Mouse (Mus musculus) thymus, postnatal 25 days (tissue): ENCODE data around the gene Fgd2.
"Not testable (repeated sequence)": the region's sequence is repeated elsewhere in the genome, so short reads cannot be mapped to it uniquely, and the experiment has no call there.

Source experiments
- DNase-seq: peaks from one replicate; pipeline ENCODE4 v3.0.0; 2022

Gene Fgd2

DNA sequence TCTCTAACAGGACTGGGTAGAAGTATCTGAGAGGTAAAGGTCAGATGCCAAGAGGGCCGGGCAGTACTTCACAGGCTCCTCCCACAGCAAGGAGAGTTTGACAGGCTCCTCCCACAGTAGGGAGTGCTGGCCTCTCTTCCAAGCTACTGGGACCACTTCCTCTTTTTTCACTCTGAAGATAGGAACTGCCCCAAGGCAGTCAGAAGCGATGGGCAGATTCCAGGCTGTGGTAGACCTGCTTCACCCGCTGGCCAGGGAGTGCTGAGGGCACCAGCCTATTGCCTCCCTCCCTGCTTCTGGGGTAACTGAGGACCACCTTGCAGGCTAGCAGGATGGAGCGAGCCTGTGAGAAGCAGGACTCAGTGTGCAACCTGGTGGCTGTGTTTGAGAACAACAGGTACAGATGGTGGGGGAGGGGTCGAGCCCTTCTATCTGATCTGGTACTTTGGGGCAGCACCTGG, at the start of gene Fgd2:
Gene Fgd2, plus strand, starts transcription at position 154 of the 461 bp plus-strand sequence.
- DNase-seq = no peak

DNA sequence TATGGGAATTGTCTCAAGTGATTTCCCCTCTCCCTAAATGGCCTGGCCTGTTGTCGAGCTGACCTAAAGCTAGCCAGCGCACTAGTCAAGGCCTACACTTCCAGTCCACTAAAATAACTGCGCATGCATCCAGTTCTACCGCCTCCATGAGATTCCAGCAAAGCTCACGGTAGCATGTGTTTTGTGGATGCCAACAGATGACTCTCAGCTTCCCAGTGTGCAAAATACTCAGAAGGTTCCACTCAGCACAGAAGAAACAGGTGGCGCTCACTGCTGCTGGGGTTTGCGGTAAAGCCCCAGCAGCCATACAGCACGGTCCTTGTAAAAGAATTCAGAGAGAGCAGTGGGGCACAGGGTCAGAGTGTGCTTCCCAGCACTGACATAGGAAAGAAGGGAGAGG, 49.1 kb upstream of the Fgd2 start:
- DNase-seq = no peak

DNA sequence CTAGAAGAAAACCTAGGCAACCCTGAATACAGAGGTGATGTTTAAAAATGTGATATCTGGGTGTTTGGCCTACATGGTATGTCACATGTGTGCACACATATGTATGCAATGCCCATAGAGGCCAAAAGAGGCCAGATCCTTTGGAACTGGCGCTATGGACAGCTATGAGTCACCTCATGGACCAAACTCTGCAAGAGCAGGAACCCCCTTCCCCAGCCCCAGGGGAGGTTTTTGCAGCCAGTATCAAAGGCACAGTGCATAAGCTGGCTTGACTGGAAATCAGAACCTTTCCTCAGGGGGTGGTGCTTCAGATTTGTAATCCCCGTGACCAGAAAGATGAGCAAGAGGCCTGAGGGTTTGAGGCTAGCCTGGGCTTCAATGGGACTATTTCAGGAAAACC, 48.6 kb upstream of the Fgd2 start:
- no peak for DNase-seq

DNA sequence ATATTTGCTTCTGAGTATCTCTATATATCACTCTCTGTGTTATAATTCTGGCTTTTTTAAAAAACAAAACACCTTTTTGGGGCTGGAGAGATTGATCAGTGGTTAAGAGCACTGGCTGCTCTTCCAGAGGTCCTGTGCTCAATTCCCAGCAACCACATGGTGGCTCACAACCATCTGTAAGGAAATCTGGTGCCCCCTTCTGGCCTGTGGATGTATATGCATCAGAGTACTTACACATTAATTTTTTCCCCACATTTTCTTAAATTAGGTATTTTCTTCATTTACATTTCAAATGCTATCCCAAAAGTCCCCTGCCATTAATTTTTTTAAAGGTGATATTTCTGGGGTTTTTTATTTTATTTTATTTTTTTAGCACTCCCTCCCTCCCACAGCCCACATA, 47.4 kb upstream of the Fgd2 start:
- no peak for DNase-seq

DNA sequence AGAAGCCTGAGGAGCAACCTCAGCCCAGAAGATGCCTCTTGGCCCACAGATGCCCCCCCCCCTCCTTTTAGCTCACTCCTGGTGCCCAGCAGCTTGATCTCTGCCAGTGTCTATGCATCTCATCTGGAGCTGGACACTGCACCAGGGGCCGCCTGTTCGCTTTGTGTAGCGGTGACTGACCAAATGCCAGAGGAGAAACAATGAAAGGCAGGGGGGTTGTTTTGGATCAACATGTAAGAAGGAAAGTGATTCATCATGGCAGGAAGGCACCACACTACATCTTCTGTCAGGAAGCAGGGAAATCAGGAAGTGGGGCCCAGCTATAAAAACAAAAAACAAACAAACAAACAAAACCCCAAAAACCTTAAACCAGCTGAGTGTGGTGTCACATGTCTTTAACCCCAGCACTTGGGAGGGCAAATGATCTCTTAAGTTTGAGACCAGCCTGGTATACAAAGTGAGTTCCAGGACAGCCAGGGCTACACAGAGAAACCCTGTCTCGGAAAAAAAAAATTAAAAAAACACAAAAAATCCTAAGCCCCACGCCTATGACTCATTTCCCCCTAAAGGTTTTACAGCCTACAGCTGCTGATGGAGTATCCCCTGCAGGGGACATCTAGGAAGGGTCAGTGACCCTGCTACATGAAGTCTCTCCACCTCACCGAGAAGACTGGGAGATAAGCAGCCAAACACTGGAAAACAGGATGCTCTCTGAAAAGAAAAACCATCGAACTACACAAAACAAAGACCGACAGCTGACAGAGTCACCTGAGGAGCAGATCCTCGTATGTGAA, 44.8 kb upstream of the Fgd2 start:
- no peak for DNase-seq

DNA sequence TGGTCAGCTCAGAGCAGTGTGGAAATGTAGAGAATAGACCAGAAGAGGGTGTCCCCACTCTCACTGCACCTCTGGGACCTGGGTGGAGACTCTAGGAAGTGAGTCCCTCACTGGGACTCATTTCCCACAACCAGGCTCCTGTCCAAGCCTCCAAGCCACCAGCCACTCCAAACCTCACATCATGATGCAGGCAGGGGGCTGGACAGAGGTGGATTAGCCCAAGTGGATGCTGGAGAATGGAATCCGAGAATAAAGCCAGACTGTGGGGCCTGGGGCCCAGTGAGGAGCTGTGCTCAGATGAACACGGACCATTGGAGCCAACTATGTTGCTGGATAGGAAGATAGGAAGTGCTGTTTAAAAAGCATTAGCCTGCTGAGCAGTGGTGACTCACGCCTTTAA, 43.8 kb upstream of the Fgd2 start:
- no peak for DNase-seq

DNA sequence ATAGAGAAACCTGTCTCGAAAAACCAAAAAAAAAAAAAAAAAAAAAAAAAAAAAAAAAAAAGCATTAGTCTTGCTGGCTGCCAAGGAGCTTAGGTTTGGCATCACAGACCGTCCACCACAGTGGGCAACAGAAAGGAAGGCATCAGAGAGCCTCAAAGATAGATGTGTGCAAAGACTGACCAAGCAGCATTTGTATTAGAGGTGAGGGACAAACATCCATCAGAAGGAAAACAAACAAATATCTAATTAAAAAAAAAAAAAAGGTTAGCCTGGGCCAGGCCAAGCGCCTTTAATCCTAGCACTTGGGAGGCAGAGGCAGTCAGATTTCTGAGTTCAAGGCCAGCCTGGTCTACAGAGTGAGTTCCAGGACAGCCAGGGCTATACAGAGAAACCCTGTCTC, 43.3 kb upstream of the Fgd2 start, which contains the start of gene Pi16:
Gene Pi16, plus strand, starts transcription at position 301 of the 400 bp plus-strand sequence.
- not testable (repeated sequence) for DNase-seq

DNA sequence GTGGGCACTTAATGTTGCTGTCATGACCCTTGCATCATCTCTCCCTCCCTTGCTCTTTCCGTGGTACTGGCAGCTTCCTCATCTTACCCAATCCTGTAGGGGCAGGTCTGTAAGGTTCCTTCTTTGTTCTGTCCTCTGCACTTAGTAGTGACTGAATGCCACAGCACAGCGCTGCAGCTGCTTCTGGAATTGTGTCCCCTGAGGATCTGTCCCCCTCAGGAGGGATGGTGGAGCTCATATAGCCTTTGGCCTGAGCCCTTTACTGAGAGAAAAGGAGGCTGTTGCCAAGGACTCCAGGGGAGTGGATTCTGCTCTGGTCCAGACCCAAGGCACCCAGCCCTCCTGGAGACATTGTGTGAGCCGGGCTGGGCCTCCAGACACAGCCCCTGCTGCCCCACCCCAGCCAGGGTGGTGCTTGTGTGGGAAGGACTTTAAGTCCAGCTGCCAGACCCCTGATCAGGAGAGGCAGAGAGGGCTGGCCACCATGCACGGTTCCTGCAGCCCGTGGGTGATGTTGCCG, 41.9 kb upstream of the Fgd2 start:
- no peak for DNase-seq

DNA sequence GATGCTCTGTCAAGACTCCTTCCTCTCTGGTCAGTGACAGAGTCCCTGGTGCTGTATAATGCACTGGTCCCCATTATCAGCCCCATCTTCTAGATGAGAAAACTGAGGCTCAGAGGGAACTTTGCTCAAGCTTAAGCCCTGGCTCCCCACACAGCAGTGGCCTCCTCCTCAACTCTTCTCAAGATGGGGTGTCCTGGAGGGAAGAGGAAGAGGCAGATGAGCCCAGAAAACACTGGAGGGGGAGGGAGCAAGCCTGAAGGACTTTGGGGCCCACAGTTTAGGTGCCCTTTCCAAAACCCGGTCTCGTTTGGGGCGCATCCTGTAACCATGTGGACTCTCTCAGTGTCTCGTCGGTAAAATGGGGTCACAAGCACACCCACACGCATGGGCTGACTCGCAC, 41.2 kb upstream of the Fgd2 start:
- no peak for DNase-seq

DNA sequence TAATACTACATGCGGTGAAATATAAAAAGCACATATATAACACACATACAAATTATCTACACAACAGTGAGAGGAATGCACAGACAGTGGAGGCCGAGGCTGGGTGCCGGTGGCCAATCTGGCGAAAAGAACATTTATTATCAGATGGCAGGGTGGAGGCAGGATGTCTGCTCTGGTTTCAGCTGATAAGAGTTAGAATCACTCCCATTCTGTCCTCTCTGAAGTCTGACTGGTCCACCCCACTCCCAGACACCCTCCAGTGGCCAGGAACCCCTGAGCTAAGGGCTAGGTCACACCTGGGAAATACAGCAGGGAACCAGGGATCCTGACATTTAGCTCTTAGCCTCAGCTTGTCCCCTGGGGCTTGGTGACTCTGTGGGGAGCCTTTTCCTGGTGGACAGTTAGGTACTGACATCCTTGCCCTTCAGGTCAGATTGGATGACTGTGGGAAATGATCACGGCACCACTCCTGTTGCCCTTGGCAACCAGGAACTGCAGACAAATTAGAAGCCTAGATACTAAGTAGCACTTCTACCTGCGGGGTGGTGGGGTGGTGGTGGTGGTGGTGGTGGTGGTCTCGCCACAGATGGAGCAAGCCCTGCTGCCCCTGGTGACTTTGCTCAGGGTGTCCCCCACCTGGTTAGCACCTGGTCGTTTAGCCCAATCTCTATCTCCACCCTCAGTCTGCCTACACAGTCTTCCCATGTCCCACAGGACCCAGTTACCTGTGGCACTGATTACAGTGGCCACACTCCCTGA, 40.7 kb upstream of the Fgd2 start:
- no peak for DNase-seq

DNA sequence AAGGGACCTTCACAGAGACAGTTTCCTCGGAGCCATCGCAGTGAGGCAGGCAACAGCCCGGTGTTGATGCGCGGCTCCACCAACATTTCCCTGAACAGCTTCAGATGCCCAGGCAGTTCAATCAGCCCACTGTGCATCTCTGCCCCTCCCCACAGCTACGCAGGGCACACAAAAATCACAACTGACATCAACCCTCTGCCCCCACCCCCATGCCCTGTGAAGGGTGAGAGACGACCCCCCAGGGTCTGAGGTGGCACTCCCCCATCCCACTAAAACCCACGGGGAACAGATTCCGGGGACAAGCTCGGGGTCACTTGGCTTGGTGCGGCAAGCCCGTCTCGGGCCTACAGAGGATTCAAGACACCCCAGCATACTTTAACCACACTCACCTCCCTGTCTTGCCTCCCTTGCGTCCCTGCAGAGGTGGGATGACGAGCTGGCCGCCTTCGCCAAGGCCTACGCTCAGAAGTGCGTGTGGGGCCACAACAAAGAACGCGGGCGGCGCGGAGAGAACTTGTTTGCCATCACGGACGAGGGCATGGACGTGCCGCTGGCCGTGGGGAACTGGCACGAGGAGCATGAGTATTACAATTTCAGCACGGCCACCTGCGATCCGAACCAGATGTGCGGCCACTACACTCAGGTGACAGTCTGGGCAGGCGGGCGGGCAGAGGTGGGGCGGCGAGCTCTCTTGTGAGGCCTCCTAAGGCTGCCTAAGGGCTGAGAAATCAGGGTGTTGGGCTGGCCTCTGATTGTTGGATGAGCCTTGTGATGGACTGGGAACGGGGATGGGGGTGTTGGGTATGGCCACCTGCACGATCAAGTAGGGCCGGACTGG, 38.7 kb upstream of the Fgd2 start:
- DNase-seq = no peak

DNA sequence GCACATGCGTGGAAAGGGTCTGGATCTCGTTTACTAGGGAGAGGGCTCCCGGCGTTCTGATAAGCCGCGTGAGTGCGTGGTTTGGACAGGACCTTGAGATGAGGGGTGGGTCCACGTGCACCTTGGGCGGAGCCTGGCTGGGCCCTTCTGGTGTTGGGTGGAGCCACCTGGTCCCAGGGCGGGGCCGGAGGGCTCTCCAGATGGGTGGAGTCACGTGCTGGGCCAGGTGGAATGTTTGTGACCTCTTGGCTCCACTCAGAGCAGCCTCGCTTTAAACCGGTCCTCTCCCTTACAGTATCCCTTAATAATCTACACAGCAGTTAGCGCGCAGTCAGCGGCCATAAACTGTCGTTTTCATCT, 38.1 kb upstream of the Fgd2 start:
- no peak for DNase-seq

DNA sequence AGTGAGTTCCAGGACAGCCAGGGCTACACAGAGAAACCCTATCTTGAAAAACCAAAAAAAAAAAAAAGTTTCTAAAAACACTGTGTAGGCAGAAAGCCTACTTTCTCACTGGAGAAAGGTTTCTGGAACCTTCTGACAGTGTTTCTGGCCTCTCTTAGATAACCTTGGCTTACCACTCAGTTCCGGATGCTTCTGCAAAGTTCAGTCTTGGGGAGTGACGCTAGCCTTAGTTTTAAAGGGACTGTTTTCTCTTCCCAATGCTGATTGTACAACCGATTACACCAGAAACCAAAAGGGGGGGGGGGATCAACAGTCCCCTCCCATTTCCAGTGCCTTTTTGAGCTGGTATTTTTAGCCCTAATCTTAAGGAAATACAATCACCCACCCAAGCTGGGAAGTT, 37.1 kb upstream of the Fgd2 start:
- DNase-seq = no peak

DNA sequence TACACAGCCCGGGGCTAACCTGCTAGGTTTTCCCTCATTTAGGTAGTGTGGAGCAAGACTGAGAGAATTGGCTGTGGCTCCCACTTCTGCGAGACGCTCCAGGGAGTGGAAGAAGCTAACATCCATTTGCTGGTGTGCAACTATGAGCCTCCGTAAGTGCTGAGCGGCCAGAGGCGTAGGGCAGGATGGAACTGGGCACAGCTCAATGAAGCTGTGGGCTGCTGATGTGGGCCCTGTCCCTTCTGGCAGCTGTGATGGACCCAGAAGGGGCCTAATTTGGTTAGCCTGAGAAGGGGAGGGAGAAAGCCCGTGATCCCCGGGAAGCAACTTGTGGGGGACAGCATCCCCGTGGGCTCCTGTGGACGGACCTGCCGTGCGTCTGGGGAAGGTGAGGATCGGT, 34.9 kb upstream of the Fgd2 start:
- no peak for DNase-seq

DNA sequence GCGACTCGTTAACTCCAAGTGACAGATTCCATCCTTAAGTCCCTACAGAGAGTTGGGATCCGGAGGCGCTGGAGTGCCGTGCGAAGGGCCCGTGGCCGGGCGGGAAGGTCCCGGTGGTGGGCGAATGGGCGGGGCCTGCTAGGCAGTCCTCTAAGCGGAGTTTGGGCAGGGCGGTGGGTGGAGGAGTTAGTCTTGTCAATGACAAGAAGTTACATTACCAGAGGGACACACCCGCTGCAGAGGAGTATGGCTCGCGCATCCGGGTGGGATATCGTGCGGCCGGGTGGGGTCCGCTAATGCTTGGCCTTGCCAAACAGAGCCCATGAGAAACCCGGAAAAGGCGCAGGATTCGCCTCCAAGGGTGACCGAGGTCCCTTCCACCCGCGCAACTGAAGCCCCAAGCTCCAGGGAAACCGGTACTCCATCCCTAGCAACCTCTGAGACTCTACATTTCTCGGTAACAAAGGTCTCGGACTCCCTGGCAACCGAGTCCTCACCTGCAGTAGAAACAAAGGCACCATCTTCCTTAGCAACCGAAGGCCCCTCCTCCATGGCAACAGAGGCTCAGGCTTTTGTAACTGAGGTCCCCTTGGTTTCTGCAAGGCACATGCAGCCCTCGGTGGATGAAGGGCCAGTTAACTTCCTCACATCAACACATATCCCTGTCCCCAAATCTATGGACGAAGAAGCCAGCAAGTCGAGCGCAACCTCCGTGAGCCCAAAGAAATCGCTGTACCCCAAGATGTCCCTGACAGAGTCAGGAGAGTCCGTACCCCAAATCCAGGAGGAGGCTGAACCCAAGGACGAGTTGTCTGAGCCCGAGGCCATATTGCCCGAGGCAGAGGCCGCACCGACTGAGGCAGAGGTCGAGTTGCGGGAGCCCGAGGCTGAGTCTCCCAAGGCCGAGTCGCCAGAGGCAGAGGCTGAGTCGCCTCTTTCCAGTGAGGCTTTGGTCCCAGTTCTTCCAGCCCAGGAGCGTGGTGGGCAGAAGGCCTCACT, 33.9 kb upstream of the Fgd2 start:
- no peak for DNase-seq

DNA sequence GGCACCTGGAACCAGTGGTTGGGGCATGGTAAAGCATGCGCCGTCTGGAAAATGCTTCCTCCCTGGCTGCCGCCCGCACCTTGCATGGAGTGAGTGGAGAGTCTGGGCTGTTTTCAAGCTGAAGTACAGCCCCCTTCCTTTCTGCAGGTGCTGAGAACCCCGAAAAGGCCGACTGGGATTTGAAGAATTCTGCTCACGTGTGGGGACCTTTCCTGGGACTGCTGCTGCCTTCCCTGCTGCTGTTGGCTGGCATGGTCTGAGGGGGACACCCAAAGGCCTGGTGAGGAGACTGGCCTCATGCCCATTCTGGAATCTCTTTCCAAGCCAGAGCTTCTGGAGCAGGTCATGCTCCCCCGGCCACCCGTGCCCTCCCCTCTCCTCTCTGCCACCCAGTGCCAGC, 33.0 kb upstream of the Fgd2 start:
- DNase-seq = no peak

DNA sequence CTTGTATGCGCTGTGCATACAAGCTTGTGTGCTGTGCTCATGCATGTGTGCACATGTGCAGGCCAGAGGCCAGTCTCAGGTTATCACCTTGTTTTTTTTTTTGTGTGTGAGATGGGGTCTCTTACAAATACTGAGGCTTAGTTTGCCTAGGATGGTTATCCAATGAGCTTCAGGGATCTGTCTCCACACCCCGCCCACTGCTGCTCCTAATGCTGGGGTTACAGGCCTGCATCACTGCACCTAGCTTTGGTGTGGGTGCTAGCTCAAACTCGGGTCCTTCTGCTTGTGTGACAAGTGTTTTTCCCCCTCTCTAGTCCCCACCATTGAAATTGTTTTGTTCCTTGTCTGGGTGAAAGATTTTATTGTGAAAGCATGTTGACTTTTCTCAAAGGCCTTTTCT, 30.5 kb upstream of the Fgd2 start:
- no peak for DNase-seq

DNA sequence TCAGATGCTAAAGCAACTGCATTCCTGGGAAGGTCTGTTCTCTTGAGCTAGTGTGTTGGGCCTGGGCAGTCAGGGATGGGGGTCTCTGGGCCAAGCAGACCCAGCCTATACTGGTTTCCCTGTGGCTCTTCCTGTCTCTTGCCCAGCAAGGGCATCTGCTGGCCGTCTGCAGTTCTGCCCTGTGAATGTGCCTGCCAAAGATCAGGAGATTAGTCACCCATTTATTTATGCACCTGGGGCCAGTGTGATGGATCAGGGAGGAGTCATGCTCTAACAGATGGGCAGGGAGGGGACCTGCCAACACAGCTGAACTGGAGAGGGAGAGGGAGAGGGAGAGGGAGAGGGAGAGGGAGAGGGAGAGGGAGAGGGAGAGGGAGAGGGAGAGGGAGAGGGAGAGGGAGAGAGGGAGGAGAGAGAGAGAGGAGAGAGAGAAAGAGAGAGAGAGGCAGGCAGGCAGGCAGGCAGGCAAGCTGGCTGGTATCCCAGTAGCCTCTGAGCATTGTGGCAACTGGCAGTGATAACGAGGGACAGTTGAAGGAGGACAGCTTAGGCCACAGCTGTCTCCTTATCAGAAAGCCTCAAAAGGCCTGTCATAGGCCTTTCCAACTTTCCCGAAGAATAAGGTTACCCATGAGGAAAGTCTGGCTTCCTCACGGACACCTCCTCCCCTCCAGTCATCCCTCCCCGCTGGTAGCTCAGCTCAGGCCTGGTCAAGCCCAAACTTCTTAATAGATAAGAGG, 29.9 kb upstream of the Fgd2 start:
- no peak for DNase-seq

DNA sequence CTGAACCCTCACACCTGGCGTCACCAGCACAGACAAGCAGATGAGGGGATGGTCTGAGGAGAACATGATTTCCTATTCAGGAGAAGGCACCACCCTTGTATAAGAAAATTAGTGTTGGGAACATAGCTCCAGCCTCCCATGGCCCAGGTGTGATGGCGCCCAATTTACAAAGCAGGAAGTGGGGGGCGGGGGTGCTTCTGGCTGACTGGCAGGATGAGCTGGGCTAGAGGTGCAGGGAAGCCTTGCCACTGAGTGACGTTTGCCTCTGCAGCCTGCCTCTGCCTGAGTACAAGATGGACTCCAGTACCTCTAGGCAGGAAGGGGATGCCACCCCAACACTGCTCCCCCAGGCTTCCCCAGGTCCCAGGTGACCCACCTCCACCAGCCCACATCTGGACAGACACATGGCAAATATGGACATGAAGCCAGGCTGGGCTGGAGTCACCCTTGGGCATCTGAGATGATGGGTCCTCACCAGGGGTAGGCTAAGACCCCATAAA, 28.5 kb upstream of the Fgd2 start:
- peak; percentile 66 for DNase-seq

DNA sequence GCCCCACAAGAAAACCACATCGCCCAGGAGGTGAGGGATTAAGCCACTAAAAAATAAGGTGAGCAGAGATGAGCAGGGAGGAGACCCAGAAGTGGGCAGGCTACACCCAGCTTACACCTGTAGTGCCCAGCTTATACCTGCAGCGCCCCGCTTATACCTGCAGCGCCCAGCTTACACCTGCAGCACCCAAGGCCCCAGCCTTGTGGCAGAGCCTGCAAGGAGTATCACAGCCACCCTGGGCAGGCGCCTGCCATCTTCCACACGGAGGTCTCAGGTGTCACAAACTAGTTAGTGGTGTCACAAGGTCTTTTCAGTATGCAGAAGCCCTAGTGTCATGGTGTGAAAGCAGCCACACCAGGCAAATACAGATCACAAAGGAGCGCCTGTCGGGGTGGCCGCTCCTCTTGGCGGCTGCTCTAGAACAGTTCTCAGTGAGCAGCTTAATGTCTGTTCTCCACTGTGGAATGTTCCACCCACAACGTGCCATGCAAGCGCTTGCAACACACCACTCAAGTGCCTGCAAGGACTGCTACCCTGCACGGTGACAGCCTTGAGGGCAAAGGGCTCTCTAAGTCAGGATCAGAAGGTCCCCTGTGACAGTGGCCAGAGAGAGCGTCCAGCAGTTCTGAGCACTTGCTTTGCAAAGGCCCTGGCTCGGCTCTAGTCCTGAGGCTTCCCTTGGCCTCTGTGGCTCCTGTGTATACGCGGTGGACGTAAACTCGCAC, 24.3 kb upstream of the Fgd2 start:
- no peak for DNase-seq
